Mouse (Mus musculus) heart, postnatal 25 days (tissue): ENCODE measurements around the gene Rd3. TPM values are rescaled to one million over a fixed set of nuclear protein-coding genes. Genes with fewer than 3 reads are reported as not detected.

Experiments
- microRNA-seq: library from miRNA; unstranded; fragments of <30 nt; microRNA quantifications from one replicate; pipeline ENCODE4 v1.2.0, GENCODE M21; 2022
- total RNA-seq, 2 experiments: library from RNA; stranded (reverse); gene quantifications; 2 replicates each; pipeline ENCODE4 v1.2.3; 2021

Gene Rd3
- total RNA-seq, 2 experiments from 2014 or later, result 0.28 to 0.31 TPM

Small RNA genes lying within 50 kb of the gene (microRNA-seq; reads per million reads assigned to microRNA genes)
- not detected for gene Mir3473c

Other genes with a start within 250 kb of the Rd3 start
- gene Nek2, start 155.9 kb upstream of the Rd3 start, total RNA-seq, result under 1 TPM; 0.57 to 0.78 TPM
- gene Slc30a1, start 70.6 kb upstream of the Rd3 start, total RNA-seq, result 10 to 100 TPM; 18.4 to 25.6 TPM
- 1 to 10 TPM; 7.0 to 7.5 TPM for gene Traf5, start 115.2 kb downstream of the Rd3 start, total RNA-seq
- gene Rcor3, start 160.7 kb downstream of the Rd3 start, total RNA-seq, result 10 to 100 TPM; 32.1 to 35.8 TPM
- under 1 TPM; 0.06 to 0.10 TPM for gene Kcnh1, start 213.4 kb downstream of the Rd3 start, total RNA-seq